Mouse (Mus musculus) lung, postnatal 0 days (tissue): ENCODE data around the gene Paqr6. TPM values are rescaled to one million over a fixed set of nuclear protein-coding genes. Genes with fewer than 3 reads are reported as not detected.
"Not testable (repeated sequence)": the region's sequence is repeated elsewhere in the genome, so short reads cannot be mapped to it uniquely, and the experiment has no call there.

Experiments used
- ATAC-seq: fragments of 200-750 bp; cut with Nextera tagmentation; 2 replicates; pipeline ENCODE4 v1.8.0; 2017; ENCODE audit warnings: moderate library complexity
- DNase-seq: peaks from one replicate; pipeline ENCODE4 v3.0.0-alpha.2; 2016; ENCODE audit warnings: low spot score
- H3K27ac ChIP-seq: fragments of 300-500 bp; sonication (generic); 2 replicates; pipeline ENCODE4 v1.5.1; 2014; ENCODE audit warnings: antibody characterized with exemption, mild to moderate bottlenecking, low read length, mixed read lengths
- H3K27me3 ChIP-seq: fragments of 300-500 bp; sonication (generic); replicated peaks from 2 replicates; pipeline ENCODE4 v1.6.1; 2014; ENCODE audit warnings: low read length, mixed read lengths; ENCODE audit not compliant: insufficient read depth
- H3K36me3 ChIP-seq: fragments of 300-500 bp; sonication (generic); 2 replicates; pipeline ENCODE4 v1.6.1; 2014; ENCODE audit warnings: low read length, mixed read lengths; ENCODE audit not compliant: insufficient read depth
- H3K4me1 ChIP-seq: fragments of 300-500 bp; sonication (generic); 2 replicates; pipeline ENCODE4 v1.6.1; 2014; ENCODE audit warnings: antibody characterized with exemption, low read depth, low read length, mixed read lengths; ENCODE audit not compliant: insufficient read depth
- H3K4me2 ChIP-seq: fragments of 300-500 bp; sonication (generic); replicated peaks from 2 replicates; pipeline ENCODE4 v1.6.1; 2014; ENCODE audit warnings: low read depth, mild to moderate bottlenecking, low read length, moderate library complexity, mixed read lengths
- H3K4me3 ChIP-seq: fragments of 300-500 bp; sonication (generic); 2 replicates; pipeline ENCODE4 v1.5.1; 2014; ENCODE audit warnings: low read depth, low read length
- H3K9ac ChIP-seq: fragments of 300-500 bp; sonication (generic); replicated peaks from 2 replicates; pipeline ENCODE4 v1.6.1; 2014; ENCODE audit warnings: low read depth, mild to moderate bottlenecking
- H3K9me3 ChIP-seq: fragments of 300-500 bp; sonication (generic); 2 replicates; pipeline ENCODE4 v1.6.1; 2016; ENCODE audit warnings: low read length, mixed read lengths
- CTCF ChIP-seq: IDR thresholded peaks from 2 replicates; pipeline ENCODE4 v1.5.1; 2016; ENCODE audit warnings: antibody characterized with exemption, mild to moderate bottlenecking
- EP300 ChIP-seq: IDR thresholded peaks from 2 replicates; pipeline ENCODE4 v1.6.1; 2016; ENCODE audit warnings: antibody characterized with exemption, mild to moderate bottlenecking, control low read depth
- WGBS: fragments of 180-500 bp; shearing (Covaris S2); extraction: QIAGEN DNeasy Blood & Tissue Kit; methylation state at CpG from one replicate; pipeline ENCODE4 v1.1.7; 2014; 5-methylcytosine and 5-hydroxymethylcytosine counted together
- polyA plus RNA-seq: library from polyadenylated mRNA; unstranded; fragments of >200 nt; fragmentation: Nextera tagmentation; extraction: Ambion mirVana; gene quantifications from 2 replicates; pipeline ENCODE4 v1.2.1, GENCODE M21; 2015

The Paqr6 gene
- polyA plus RNA-seq, 1 experiment from 2014 or later: 4.3 TPM

DNA sequence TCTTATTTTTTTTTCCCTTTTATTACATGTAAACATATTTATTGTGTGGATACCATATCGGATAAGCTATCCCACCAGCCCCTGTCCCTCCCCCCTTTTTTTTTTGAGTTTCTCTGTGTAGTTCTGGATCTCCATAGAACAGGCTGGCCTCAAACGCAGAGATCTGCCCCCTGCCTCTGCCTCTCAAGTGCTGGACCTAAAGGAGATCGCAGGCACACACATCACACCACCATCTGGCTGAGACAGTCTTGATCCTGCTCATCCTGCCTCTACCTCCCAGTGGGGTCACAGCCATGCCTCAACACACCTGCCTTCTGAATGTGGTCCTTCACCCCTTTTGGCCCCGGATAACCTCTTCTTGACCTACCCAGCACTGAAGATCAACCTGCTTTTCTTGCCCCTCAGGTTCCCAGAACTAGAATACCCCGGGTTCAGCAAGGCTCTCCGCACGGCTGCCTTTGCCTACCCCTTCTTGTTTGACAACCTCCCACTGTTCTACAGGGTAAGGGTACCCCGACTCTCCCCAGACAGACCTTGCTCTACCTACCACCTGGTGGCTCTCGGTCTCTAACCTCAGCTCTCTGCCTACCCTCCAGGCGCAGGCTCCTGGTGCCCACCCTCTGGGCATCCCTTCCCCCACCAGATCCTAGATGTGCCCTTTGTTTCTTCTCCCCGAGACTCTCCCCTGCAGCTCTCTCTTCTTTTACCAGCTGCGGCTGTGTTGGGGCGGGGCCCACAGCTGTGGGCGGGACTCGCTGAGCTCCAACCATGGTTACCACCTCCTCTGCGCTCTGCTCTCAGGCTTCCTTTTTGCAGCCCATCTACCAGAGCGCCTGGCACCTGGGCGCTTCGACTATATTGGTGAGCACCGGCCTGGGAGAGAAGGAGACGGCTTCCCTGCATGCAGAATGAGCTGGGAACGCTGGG, 17.3 kb downstream of the Paqr6 start:
- ATAC-seq: peak; percentile 88
- H3K27me3 ChIP-seq, H3K9me3 ChIP-seq, H3K4me1 ChIP-seq, H3K36me3 ChIP-seq, H3K27ac ChIP-seq, H3K4me2 ChIP-seq, H3K4me3 ChIP-seq, H3K9ac ChIP-seq: not testable (repeated sequence)
- DNase-seq: peak; percentile 45
- 9% methylated on average over 18 of the region's 22 CpGs for WGBS

DNA sequence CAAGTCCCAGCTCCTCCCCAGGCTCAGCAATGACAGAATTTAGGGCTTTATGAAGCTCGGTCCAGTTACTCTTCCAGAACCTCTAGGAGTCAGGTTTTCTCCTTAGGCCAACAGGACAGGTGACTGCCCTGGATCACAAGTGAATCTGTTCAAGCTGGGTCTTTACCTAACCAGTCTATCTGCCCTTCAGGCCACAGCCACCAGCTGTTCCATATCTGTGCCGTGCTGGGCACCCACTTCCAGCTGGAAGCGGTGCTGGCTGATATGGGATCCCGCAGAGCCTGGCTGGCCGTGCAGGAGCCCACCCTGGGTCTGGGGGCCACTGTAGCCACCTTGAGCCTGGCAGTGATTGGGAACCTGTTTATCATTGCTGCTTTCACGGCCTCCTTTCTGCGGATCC, 18.0 kb downstream of the Paqr6 start:
- not testable (repeated sequence) for ATAC-seq

DNA sequence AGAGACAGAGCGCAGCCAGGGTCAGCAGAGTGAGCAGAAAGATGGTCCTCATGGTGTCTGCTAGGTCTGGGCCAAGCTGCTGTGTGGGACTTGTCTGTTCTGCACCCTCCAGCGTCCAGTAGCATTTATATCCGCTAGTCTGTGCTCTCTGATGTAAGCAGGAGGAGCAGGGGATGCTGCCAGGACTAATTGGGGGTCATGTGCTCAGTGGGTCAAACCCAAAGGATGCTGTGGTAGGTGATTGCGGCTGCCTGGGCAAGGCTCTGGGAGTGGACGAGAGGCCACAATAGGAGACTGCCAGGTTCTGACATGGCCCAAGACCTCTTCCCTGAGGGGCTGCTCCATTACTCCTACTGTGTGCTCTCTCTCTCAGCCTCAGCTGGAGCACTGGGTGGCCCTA, 20.0 kb downstream of the Paqr6 start, which contains the start of gene Bglap:
Bglap (minus strand) TSS at position 101 of the 400 bp plus-strand sequence.
- TF ChIP-seq CTCF (no peak), EP300 (no peak)
- no peak within 1 kb of the TSS for H3K4me2 ChIP-seq
- ATAC-seq (no peak), DNase-seq (no peak)
- H3K27ac ChIP-seq: no peak within 1 kb of the TSS
- no peak within 1 kb of the TSS for H3K9ac ChIP-seq
- no peaks in the 10 kb centered on the region for H3K27me3 ChIP-seq
- no peak within 1 kb of the TSS for H3K4me3 ChIP-seq
- H3K9me3 ChIP-seq: no peaks in the 10 kb centered on the region
- 71% methylated on average over 5 of the region's 5 CpGs for WGBS
- H3K36me3 ChIP-seq: no peaks in the 10 kb centered on the region
- no peaks in the 10 kb centered on the region for H3K4me1 ChIP-seq

More for the DNA sequence above, 18.0 kb downstream of the Paqr6 start:
- not testable (repeated sequence) for H3K4me3 ChIP-seq, H3K4me2 ChIP-seq, H3K27me3 ChIP-seq, H3K9ac ChIP-seq, H3K9me3 ChIP-seq, DNase-seq, H3K36me3 ChIP-seq, H3K27ac ChIP-seq, H3K4me1 ChIP-seq
- 25% methylated on average over 1 of the region's 7 CpGs for WGBS

DNA sequence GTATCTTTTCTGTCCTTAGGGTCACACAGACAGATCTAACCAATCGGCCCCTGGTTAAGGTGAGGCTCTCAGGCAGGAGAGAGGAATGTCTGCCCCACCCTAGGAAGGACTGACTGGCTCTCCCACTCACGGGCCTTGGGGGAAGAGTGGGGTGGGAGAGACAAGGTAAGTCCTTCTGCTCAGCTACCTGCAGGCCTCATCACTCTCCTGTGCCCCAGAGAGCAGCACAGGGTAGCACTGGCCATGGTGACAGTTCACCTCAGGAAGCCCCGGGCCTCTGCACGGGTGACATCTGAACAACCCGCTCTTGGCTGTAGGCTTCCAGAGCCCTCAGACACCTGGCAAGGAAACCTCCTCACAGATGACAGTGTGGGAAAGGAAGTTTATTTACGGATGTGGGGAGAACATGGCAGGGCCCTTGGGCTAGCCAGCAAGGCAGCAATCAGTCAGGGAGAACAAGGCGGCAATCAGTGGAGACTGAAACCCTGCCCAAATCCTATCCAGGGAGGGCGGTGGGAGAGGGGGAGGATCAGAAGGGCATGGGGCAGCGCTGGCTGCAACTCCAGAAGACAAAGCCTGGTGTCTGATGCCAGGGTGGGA, 29.5 kb downstream of the Paqr6 start:
- DNase-seq (no peak), ATAC-seq (no peak)
- no peak overlapping the region for H3K27ac ChIP-seq
- H3K9me3 ChIP-seq: no peaks in the 10 kb centered on the region
- no peaks in the 10 kb centered on the region for H3K27me3 ChIP-seq
- no peak overlapping the region for H3K4me3 ChIP-seq
- TF ChIP-seq EP300: no peak
- no peak for TF ChIP-seq CTCF
- H3K9ac ChIP-seq: no peak overlapping the region
- 82% methylated on average over 9 of the region's 9 CpGs for WGBS
- no peak overlapping the region for H3K4me2 ChIP-seq
- H3K36me3 ChIP-seq: no peaks in the 10 kb centered on the region
- no peaks in the 10 kb centered on the region for H3K4me1 ChIP-seq

DNA sequence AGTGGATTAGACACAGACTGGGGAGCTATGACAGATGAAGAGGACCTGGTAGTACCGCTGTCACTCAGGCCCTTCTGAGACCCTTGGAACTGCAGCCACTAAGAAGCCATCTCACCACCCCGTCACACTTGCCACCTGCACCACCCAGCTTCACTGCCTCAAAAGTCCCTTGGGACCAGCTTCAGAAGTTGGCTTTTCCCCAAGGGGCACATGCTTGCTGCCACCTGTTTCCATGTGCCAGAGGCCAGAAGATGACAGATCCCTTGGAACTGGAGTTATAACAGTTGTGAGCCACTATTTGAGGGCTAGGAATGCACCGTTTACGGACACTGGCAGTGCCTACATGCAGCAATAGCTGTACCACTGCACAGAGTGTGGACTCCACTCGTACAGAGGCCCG, 30.9 kb downstream of the Paqr6 start:
- Histone ChIP-seq H3K9ac (no peak overlapping the region), H3K9me3 (no peaks in the 10 kb centered on the region), H3K4me2 (no peak overlapping the region), H3K27ac (no peak overlapping the region), H3K4me1 (no peaks in the 10 kb centered on the region), H3K4me3 (no peak overlapping the region), H3K27me3 (no peaks in the 10 kb centered on the region), H3K36me3 (no peaks in the 10 kb centered on the region)
- 91% methylated on average over 6 of the region's 6 CpGs for WGBS
- DNase-seq: no peak
- TF ChIP-seq CTCF: no peak
- TF ChIP-seq EP300: no peak
- ATAC-seq: no peak

DNA sequence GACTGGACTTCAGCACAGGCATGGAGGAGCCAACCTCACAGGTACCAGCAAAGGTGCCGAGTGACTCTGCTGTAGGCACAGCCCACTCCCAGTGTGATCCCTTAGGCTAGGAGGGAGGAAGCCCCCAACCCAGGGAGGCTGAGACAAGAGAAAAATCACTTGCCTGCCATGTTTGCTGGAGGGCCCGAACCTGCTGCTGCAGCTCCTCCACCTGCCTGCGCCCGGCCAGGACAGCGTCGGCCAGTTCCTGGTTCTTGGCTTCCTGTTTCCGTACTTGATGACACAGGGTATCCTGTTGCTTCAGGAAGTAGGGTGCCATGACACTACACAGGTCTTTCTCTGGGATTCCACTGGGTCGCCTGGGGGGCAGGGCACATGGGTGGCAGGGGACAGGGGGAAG, 31.4 kb downstream of the Paqr6 start:
- no peak for ATAC-seq
- H3K9me3 ChIP-seq: no peaks in the 10 kb centered on the region
- H3K36me3 ChIP-seq: no peaks in the 10 kb centered on the region
- no peaks in the 10 kb centered on the region for H3K4me1 ChIP-seq
- no peak overlapping the region for H3K9ac ChIP-seq
- no peaks in the 10 kb centered on the region for H3K27me3 ChIP-seq
- DNase-seq: no peak
- H3K4me3 ChIP-seq: no peak overlapping the region
- no peak overlapping the region for H3K4me2 ChIP-seq
- 75% methylated on average over 8 of the region's 8 CpGs for WGBS
- no peak overlapping the region for H3K27ac ChIP-seq
- TF ChIP-seq CTCF (no peak), EP300 (no peak)
